Mouse (Mus musculus): ENCODE measurements around the gene Gm6401.
"Not testable (repeated sequence)": the region's sequence is repeated elsewhere in the genome, so short reads cannot be mapped to it uniquely, and the experiment has no call there.

Gene Gm6401

DNA sequence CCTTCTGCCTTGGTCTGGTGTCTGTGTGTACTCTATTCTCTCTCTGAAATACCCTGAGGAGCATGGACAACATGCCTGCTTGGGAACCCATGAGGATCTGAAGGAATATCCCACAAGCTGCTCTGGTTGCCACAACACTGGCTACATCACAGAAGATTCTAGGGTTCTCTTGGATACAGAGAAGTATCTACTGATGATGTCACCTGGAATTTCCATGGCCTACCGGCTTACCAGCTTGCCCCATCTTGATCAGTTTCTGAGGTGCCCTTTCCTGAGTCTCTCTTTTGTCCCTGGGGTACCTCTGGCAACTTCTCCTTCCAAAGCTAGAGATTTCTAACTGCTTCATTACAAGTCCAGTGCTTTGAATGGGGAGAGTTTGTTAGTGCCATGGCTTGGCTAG is at the start of gene Gm6401:
Gm6401 (minus strand) TSS at position 101 of the 400 bp plus-strand sequence.
- not testable (repeated sequence) for DNase-seq (ENCODE audit: low spot score)

DNA sequence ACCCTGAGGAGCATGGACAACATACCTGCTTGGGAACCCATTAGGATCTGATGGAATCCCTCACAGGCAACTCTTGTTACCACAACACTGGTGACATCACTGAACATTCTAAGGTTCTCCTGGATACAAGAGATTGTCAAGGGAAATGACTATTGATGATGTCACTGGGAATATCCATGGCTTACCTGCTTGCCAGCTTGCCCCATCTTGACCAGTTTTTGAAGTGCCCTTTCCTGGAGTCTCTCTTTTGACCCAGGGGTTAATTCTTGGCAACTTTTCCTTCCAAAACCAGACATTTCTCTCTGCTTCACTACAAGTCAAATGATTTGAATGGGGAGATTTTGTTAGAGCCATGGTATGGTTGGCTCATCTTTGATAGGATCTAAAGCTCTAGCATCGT is 15.5 kb upstream of the Gm6401 start, which contains the start of gene Gm3543:
Gm3543 (minus strand) TSS at position 101 of the 400 bp plus-strand sequence.
- DNase-seq (ENCODE audit: low spot score): not testable (repeated sequence)

DNA sequence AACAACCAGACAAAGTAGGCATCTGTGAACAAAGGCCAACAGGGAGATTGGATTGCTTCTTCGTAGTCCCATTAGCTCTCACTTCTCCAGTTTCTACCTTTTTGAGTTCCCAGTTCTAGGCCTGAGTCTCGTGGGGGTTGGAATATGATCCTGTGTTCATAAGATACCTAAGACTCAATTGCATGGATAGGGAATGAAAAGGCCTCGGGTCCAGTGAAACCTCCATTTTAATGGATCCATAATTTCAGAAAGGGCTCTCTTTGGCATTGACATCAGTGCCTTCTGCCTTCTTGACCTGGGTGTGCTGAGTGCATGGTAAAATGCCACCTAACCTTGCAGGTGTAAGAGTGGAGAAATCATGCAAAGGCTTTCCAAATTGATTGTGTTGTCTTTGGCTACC is 869 bp upstream of the Gm6401 start:
- DNase-seq (ENCODE audit: low spot score): not testable (repeated sequence)

DNA sequence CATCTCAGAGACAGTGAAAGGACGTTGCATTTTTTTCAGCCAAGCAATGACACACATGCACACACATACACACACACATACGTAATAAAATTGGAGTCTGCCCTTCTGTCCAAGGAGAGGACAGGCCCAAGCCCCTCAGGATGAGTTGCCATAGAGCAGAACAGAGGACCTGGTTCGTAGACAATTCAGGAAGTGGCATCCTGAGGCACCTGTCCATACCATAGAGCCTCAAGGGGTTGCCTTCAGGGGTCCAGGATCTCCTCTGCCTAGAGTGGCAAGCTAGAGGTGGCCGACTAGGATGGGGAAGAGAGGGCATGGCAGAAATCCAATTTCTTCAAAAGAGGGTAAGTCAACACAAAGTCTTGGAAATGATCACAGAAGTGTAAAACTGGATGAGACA is 3.6 kb downstream of the Gm6401 start:
- DNase-seq (ENCODE audit: low spot score): not testable (repeated sequence)

DNA sequence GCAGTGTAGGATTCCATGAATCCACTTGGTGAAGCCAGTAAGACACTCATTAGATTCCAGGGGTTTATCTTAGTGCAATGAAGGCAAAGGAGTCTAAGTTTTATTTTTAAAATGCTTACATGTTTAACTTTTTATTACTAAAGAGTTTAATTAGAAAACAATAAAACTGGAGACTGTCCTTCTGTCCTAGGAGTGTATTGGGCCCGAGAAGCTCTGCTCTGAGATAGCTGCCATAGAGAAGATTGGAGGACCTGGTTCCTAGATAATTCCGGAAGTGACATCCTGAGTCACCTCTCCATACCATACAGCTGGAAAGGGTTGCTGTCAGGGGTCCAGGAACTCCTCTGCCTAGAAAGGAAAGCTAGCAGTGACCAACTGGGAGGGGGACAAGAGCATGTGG is 24.0 kb downstream of the Gm6401 start, which contains the start of gene 1700024B05Rik:
1700024B05Rik (plus strand) TSS at position 301 of the 400 bp plus-strand sequence.
- not testable (repeated sequence) for DNase-seq (ENCODE audit: low spot score)

DNA sequence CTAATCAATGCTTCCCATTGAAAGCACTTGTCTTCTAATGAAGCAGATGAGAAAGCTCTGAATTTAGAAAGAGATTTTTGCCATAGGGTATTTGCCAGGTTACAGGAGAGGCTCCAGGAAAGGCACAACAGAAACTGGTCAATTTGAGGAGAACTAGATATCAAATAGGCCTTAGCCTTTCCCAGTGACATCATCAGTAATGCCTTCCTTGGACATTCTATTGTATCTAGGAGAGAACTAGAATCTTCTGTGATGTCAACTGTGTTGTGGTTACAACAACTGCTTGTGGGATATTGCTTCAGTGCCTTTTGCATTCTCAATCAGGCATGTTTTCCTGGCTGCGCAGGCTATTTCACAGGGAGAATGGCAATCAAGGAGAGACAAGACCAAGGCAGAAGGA is 43.1 kb downstream of the Gm6401 start, which contains the start of gene 1700049E17Rik1:
1700049E17Rik1 (plus strand) TSS at position 301 of the 400 bp plus-strand sequence.
- not testable (repeated sequence) for DNase-seq (ENCODE audit: low spot score)
